Mouse (Mus musculus): Measurements from ENCODE around the gene Fhl5. TPM values are rescaled to one million over a fixed set of nuclear protein-coding genes. Genes with fewer than 3 reads are reported as not detected.
A peak's percentile ranks its signal among the peaks of the same experiment; 100 is the strongest.
"Not testable (repeated sequence)": the region's sequence is repeated elsewhere in the genome, so short reads cannot be mapped to it uniquely, and the experiment has no call there.

The Fhl5 gene
- total RNA-seq (2014; fragmentation: Nextera tagmentation) (not detected in 2 replicates), total RNA-seq (2017) (not detected in 2 replicates)

- ATAC-seq (replicated peaks; ENCODE audit: low FRiP score, low TSS enrichment, poor library complexity, severe bottlenecking), result no peak
Measured at GRCm38 (mm10) chr4:25242776-25243175, at the start of gene Fhl5. Fhl5 (minus strand) TSS chr4:25242876.

- ATAC-seq (replicated peaks; ENCODE audit: low FRiP score, low TSS enrichment, poor library complexity, severe bottlenecking), result not testable (repeated sequence)
Measured at GRCm38 (mm10) chr4:25285002-25285401, 42.3 kb upstream of the Fhl5 start.

GRCm38 (mm10) chr4:25281671-25282038 lies 39.0 kb upstream of the Fhl5 start, which contains the start of gene Ufl1:
Ufl1 (minus strand) TSS chr4:25281821.
- peak; percentile 99 for ATAC-seq (replicated peaks; ENCODE audit: low FRiP score, low TSS enrichment, poor library complexity, severe bottlenecking)

- peak; percentile 91 for ATAC-seq (replicated peaks; ENCODE audit: low FRiP score, low TSS enrichment, poor library complexity, severe bottlenecking)
Measured at GRCm38 (mm10) chr4:25280938-25281670, 38.4 kb upstream of the Fhl5 start.

- ATAC-seq (replicated peaks; ENCODE audit: low FRiP score, low TSS enrichment, poor library complexity, severe bottlenecking), result no peak
Measured at GRCm38 (mm10) chr4:25272861-25273627, 30.4 kb upstream of the Fhl5 start.

- no peak for ATAC-seq (replicated peaks; ENCODE audit: low FRiP score, low TSS enrichment, poor library complexity, severe bottlenecking)
Measured at GRCm38 (mm10) chr4:25271926-25272325, 29.2 kb upstream of the Fhl5 start.

GRCm38 (mm10) chr4:25267144-25267543 lies 24.5 kb upstream of the Fhl5 start:
- ATAC-seq (replicated peaks; ENCODE audit: low FRiP score, low TSS enrichment, poor library complexity, severe bottlenecking), result no peak

- ATAC-seq (replicated peaks; ENCODE audit: low FRiP score, low TSS enrichment, poor library complexity, severe bottlenecking), result peak; percentile 70
Measured at GRCm38 (mm10) chr4:25257822-25258398, 15.2 kb upstream of the Fhl5 start.

- ATAC-seq (replicated peaks; ENCODE audit: low FRiP score, low TSS enrichment, poor library complexity, severe bottlenecking), result not testable (repeated sequence)
Measured at GRCm38 (mm10) chr4:25235663-25236062, 7.0 kb downstream of the Fhl5 start.

GRCm38 (mm10) chr4:25233767-25234166 lies 8.9 kb downstream of the Fhl5 start:
- ATAC-seq (replicated peaks; ENCODE audit: low FRiP score, low TSS enrichment, poor library complexity, severe bottlenecking), result not testable (repeated sequence)

- no peak for ATAC-seq (replicated peaks; ENCODE audit: low FRiP score, low TSS enrichment, poor library complexity, severe bottlenecking)
Measured at GRCm38 (mm10) chr4:25232546-25232945, 10.1 kb downstream of the Fhl5 start.

- ATAC-seq (replicated peaks; ENCODE audit: low FRiP score, low TSS enrichment, poor library complexity, severe bottlenecking), result no peak
Measured at GRCm38 (mm10) chr4:25227527-25227926, 15.1 kb downstream of the Fhl5 start.

GRCm38 (mm10) chr4:25221927-25222326 lies 20.7 kb downstream of the Fhl5 start:
- ATAC-seq (replicated peaks; ENCODE audit: low FRiP score, low TSS enrichment, poor library complexity, severe bottlenecking), result no peak

- ATAC-seq (replicated peaks; ENCODE audit: low FRiP score, low TSS enrichment, poor library complexity, severe bottlenecking), result no peak
Measured at GRCm38 (mm10) chr4:25213451-25213850, 29.2 kb downstream of the Fhl5 start.

GRCm38 (mm10) chr4:25206166-25206565 lies 36.5 kb downstream of the Fhl5 start:
- no peak for ATAC-seq (replicated peaks; ENCODE audit: low FRiP score, low TSS enrichment, poor library complexity, severe bottlenecking)

GRCm38 (mm10) chr4:25197310-25197709 lies 45.4 kb downstream of the Fhl5 start:
- ATAC-seq (replicated peaks; ENCODE audit: low FRiP score, low TSS enrichment, poor library complexity, severe bottlenecking), result no peak

- no peak for ATAC-seq (replicated peaks; ENCODE audit: low FRiP score, low TSS enrichment, poor library complexity, severe bottlenecking)
Measured at GRCm38 (mm10) chr4:25179617-25180208, 63.0 kb downstream of the Fhl5 start.
